Mouse (Mus musculus) stomach, embryonic 15.5 days (tissue): ENCODE results near the gene Map3k3. TPM values are rescaled to one million over a fixed set of nuclear protein-coding genes. Genes with fewer than 3 reads are reported as not detected.

Experiments
- ATAC-seq: fragments of 200-750 bp; cut with Nextera tagmentation; 2 replicates; pipeline ENCODE4 v1.8.0; 2017; ENCODE audit warnings: low read depth, moderate number of reproducible peaks, moderate TSS enrichment; ENCODE audit not compliant: insufficient read depth, low FRiP score
- H3K27ac ChIP-seq: fragments of 300-500 bp; sonication (generic); 2 replicates; pipeline ENCODE4 v1.5.1; 2015; ENCODE audit warnings: mild to moderate bottlenecking, inconsistent platforms
- H3K27me3 ChIP-seq: fragments of 300-500 bp; sonication (generic); replicated peaks from 2 replicates; pipeline ENCODE4 v1.6.1; 2015; ENCODE audit warnings: inconsistent platforms
- H3K36me3 ChIP-seq: fragments of 300-500 bp; sonication (generic); 2 replicates; pipeline ENCODE4 v1.6.1; 2015; ENCODE audit warnings: inconsistent platforms
- H3K4me1 ChIP-seq: fragments of 300-500 bp; sonication (generic); 2 replicates; pipeline ENCODE4 v1.6.1; 2015; ENCODE audit warnings: inconsistent platforms
- H3K4me2 ChIP-seq: fragments of 300-500 bp; sonication (generic); 2 replicates; pipeline ENCODE4 v1.6.1; 2015; ENCODE audit warnings: mild to moderate bottlenecking, inconsistent platforms
- H3K4me3 ChIP-seq: fragments of 300-500 bp; sonication (generic); replicated peaks from 2 replicates; pipeline ENCODE4 v1.5.1; 2015; ENCODE audit warnings: inconsistent platforms
- H3K9ac ChIP-seq: fragments of 300-500 bp; sonication (generic); 2 replicates; pipeline ENCODE4 v1.6.1; 2015; ENCODE audit warnings: inconsistent platforms
- H3K9me3 ChIP-seq: fragments of 300-500 bp; sonication (generic); 2 replicates; pipeline ENCODE4 v1.6.1; 2016; ENCODE audit warnings: inconsistent platforms
- WGBS: fragments of 180-500 bp; shearing (Covaris S2); methylation state at CpG from one replicate; pipeline ENCODE4 v1.1.7; 2015; 5-methylcytosine and 5-hydroxymethylcytosine counted together
- polyA plus RNA-seq: library from polyadenylated mRNA; unstranded; fragments of >200 nt; fragmentation: Nextera tagmentation; extraction: Ambion mirVana; gene quantifications from 2 replicates; pipeline ENCODE4 v1.2.1, GENCODE M21; 2015

The Map3k3 gene
- polyA plus RNA-seq = 18.0 and 19.5 TPM in 2 replicates

GRCm38 (mm10) chr11:106083708-106084701 lies at the start of gene Map3k3:
Gene Map3k3, plus strand, starts transcription at chr11:106084613.
- H3K9ac ChIP-seq = peak within 1 kb of the TSS; percentile 87
- H3K36me3 ChIP-seq = no peaks in the 10 kb centered on the region
- no peaks in the 10 kb centered on the region for H3K9me3 ChIP-seq
- under 1% methylated on average over 69 of the region's 69 CpGs for WGBS
- peak within 1 kb of the TSS; percentile 97 for H3K27ac ChIP-seq
- peaks cover 6% of the 10 kb centered on the region for H3K4me1 ChIP-seq
- peak; percentile 98 for ATAC-seq
- H3K27me3 ChIP-seq = no peaks in the 10 kb centered on the region
- H3K4me3 ChIP-seq = peak within 1 kb of the TSS; percentile 99
- peak within 1 kb of the TSS; percentile 80 for H3K4me2 ChIP-seq

- Histone ChIP-seq H3K27ac (no peak overlapping the region), H3K9me3 (no peaks in the 10 kb centered on the region), H3K9ac (no peak overlapping the region), H3K36me3 (no peaks in the 10 kb centered on the region), H3K4me3 (no peak overlapping the region), H3K27me3 (no peaks in the 10 kb centered on the region), H3K4me2 (no peak overlapping the region), H3K4me1 (peaks cover 7% of the 10 kb centered on the region; the same call in 1 of the 2 replicates)
- 83% methylated on average over 9 of the region's 9 CpGs for WGBS
- no peak for ATAC-seq
Observed at GRCm38 (mm10) chr11:106034986-106035385, 49.4 kb upstream of the Map3k3 start.

- peak within 1 kb of the TSS; percentile 94 for H3K9ac ChIP-seq
- H3K4me1 ChIP-seq = peaks cover 7% of the 10 kb centered on the region; the same call in 1 of the 2 replicates
- ATAC-seq = peak; percentile 99
- no peaks in the 10 kb centered on the region for H3K9me3 ChIP-seq
- peak within 1 kb of the TSS; percentile 88 for H3K4me2 ChIP-seq
- H3K36me3 ChIP-seq = no peaks in the 10 kb centered on the region
- no peaks in the 10 kb centered on the region for H3K27me3 ChIP-seq
- WGBS = under 1% methylated on average over 66 of the region's 66 CpGs
- H3K27ac ChIP-seq = peak within 1 kb of the TSS; percentile 90
- H3K4me3 ChIP-seq = peak within 1 kb of the TSS; percentile 92
Observed at GRCm38 (mm10) chr11:106036548-106037417, 47.6 kb upstream of the Map3k3 start, which contains the start of gene Dcaf7. Gene Dcaf7, plus strand, starts transcription at chr11:106036872.

- under 1% methylated on average over 13 of the region's 13 CpGs for WGBS
- Histone ChIP-seq H3K9me3 (no peaks in the 10 kb centered on the region), H3K4me3 (peak overlapping the region; percentile 92), H3K27me3 (no peaks in the 10 kb centered on the region), H3K27ac (peak overlapping the region; percentile 90), H3K36me3 (no peaks in the 10 kb centered on the region), H3K4me2 (peak overlapping the region; percentile 88), H3K4me1 (peaks cover 7% of the 10 kb centered on the region; the same call in 1 of the 2 replicates), H3K9ac (peak overlapping the region; percentile 94)
- ATAC-seq = no peak
Observed at GRCm38 (mm10) chr11:106037418-106037751, 47.0 kb upstream of the Map3k3 start.

- Histone ChIP-seq H3K27me3 (no peaks in the 10 kb centered on the region), H3K27ac (no peak overlapping the region), H3K36me3 (peaks cover 20% of the 10 kb centered on the region), H3K4me2 (no peak overlapping the region), H3K4me3 (no peak overlapping the region), H3K9me3 (no peaks in the 10 kb centered on the region), H3K9ac (no peak overlapping the region), H3K4me1 (no peaks in the 10 kb centered on the region)
- ATAC-seq = no peak
Observed at GRCm38 (mm10) chr11:106044349-106044748, 40.1 kb upstream of the Map3k3 start.

- Histone ChIP-seq H3K4me3 (no peak overlapping the region), H3K4me2 (no peak overlapping the region), H3K9me3 (no peaks in the 10 kb centered on the region), H3K9ac (no peak overlapping the region), H3K27ac (no peak overlapping the region), H3K27me3 (no peaks in the 10 kb centered on the region), H3K4me1 (no peaks in the 10 kb centered on the region), H3K36me3 (peaks cover 20% of the 10 kb centered on the region)
- WGBS = 88% methylated on average over 1 of the region's 1 CpGs
- ATAC-seq = no peak
Observed at GRCm38 (mm10) chr11:106045256-106045655, 39.2 kb upstream of the Map3k3 start.

- Histone ChIP-seq H3K27ac (no peak overlapping the region), H3K4me3 (no peak overlapping the region), H3K9me3 (no peaks in the 10 kb centered on the region), H3K4me1 (no peaks in the 10 kb centered on the region), H3K4me2 (no peak overlapping the region), H3K27me3 (no peaks in the 10 kb centered on the region), H3K36me3 (peaks cover 23% of the 10 kb centered on the region), H3K9ac (no peak overlapping the region)
- no peak for ATAC-seq
- WGBS = 92% methylated on average over 3 of the region's 3 CpGs
Observed at GRCm38 (mm10) chr11:106045780-106046179, 38.6 kb upstream of the Map3k3 start.

GRCm38 (mm10) chr11:106046584-106046983 lies 37.8 kb upstream of the Map3k3 start:
- no peaks in the 10 kb centered on the region for H3K27me3 ChIP-seq
- H3K9ac ChIP-seq = no peak overlapping the region
- no peak overlapping the region for H3K27ac ChIP-seq
- H3K36me3 ChIP-seq = peaks cover 31% of the 10 kb centered on the region
- H3K9me3 ChIP-seq = no peaks in the 10 kb centered on the region
- no peak overlapping the region for H3K4me3 ChIP-seq
- no peak overlapping the region for H3K4me2 ChIP-seq
- H3K4me1 ChIP-seq = no peaks in the 10 kb centered on the region
- no peak for ATAC-seq
- WGBS = 81% methylated on average over 9 of the region's 9 CpGs

DNA sequence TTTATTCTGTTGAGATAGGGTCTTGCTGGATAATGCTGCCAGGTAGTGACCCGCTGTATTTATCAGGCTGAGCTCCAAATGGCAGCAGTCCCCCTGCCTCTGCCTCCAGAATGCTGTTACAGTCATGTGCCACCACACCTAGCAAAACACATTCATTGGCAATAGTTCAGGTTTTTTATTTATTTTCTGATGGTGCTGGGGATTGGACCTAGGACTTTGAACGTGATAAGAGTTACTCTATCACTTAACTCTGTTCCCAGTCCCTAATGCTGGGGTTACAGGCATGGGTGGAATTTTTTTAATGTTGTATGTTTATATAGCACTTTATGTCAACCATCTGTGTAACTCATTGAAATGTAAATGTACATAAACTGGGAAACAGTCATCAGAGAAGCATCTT lies 30.5 kb upstream of the Map3k3 start:
- no peak for ATAC-seq
- Histone ChIP-seq H3K27ac (no peak overlapping the region), H3K9me3 (no peaks in the 10 kb centered on the region), H3K4me3 (no peak overlapping the region), H3K9ac (no peak overlapping the region), H3K4me2 (no peak overlapping the region), H3K4me1 (no peaks in the 10 kb centered on the region), H3K36me3 (peaks cover 66% of the 10 kb centered on the region), H3K27me3 (no peaks in the 10 kb centered on the region)
- WGBS = 76% methylated on average over 2 of the region's 2 CpGs

GRCm38 (mm10) chr11:106054600-106054999 lies 29.8 kb upstream of the Map3k3 start:
- H3K4me3 ChIP-seq = no peak overlapping the region
- H3K9ac ChIP-seq = no peak overlapping the region
- ATAC-seq = no peak
- no peaks in the 10 kb centered on the region for H3K27me3 ChIP-seq
- WGBS = 90% methylated on average over 8 of the region's 8 CpGs
- H3K9me3 ChIP-seq = no peaks in the 10 kb centered on the region
- peaks cover 67% of the 10 kb centered on the region for H3K36me3 ChIP-seq
- H3K4me2 ChIP-seq = no peak overlapping the region
- no peaks in the 10 kb centered on the region for H3K4me1 ChIP-seq
- H3K27ac ChIP-seq = no peak overlapping the region

GRCm38 (mm10) chr11:106055341-106055740 lies 29.1 kb upstream of the Map3k3 start:
- no peak overlapping the region for H3K4me2 ChIP-seq
- 85% methylated on average over 6 of the region's 6 CpGs for WGBS
- H3K9me3 ChIP-seq = no peaks in the 10 kb centered on the region
- no peaks in the 10 kb centered on the region for H3K4me1 ChIP-seq
- H3K36me3 ChIP-seq = peaks cover 67% of the 10 kb centered on the region
- no peak overlapping the region for H3K4me3 ChIP-seq
- no peaks in the 10 kb centered on the region for H3K27me3 ChIP-seq
- H3K27ac ChIP-seq = no peak overlapping the region
- no peak overlapping the region for H3K9ac ChIP-seq
- no peak for ATAC-seq
